Mouse (Mus musculus) bone marrow, adult 2 months (tissue): ENCODE measurements around the gene Osgin1.

ENCODE experiments used
- CTCF ChIP-seq: fragments of 200-500 bp; IDR thresholded peaks from 2 replicates; pipeline ENCODE4 v1.5.1; 2011; ENCODE audit warnings: low read length, control low read depth; ENCODE audit not compliant: control insufficient read depth, insufficient read depth
- POLR2A ChIP-seq: fragments of 200-500 bp; IDR thresholded peaks from 2 replicates; pipeline ENCODE4 v1.6.1; 2011; ENCODE audit warnings: low read depth, mild to moderate bottlenecking, control low read depth, low read length, borderline replicate concordance; ENCODE audit not compliant: control insufficient read depth

- TF ChIP-seq CTCF (no peak), POLR2A (no peak)
Measured at GRCm38 (mm10) chr8:119422123-119422711, 11.7 kb upstream of the Osgin1 start.
